19 mouse cellular contexts compared by ENCODE assay signal in genomic region chr5:121064721-121065120, GRCm38 (mm10). TPM values are rescaled to one million over a fixed set of nuclear protein-coding genes. Genes with fewer than 3 reads are reported as not detected.
DNase-seq lines count a peak whose midpoint lies in the region; ATAC-seq lines count a peak whose summit lies in the region.
"Had no signal": no experiment of that assay in that cellular context is flagged by ENCODE, and none has a peak within 500 bp of the region (broad histone marks: within the 10 kb centered on the region; RNA-seq: fewer than 3 reads in every experiment).

No protein-coding gene starts in this region.

- H3K9ac ChIP-seq in hindbrain, embryonic 14.5 days: no peak overlapping the region
- H3K9ac ChIP-seq in hindbrain, embryonic 16.5 days (ENCODE audit: low read depth, low read length): no peak overlapping the region
- no peak overlapping the region for H3K9ac ChIP-seq in midbrain, embryonic 11.5 days (ENCODE audit: low read length)
- H3K9ac ChIP-seq in midbrain, embryonic 15.5 days: no peak overlapping the region
- no peak overlapping the region for H3K9ac ChIP-seq in neural tube, embryonic 15.5 days (replicated peaks)
- H3K9ac ChIP-seq: forebrain, embryonic 13.5 days had no signal

- H3K27me3 ChIP-seq in hindbrain, embryonic 14.5 days (ENCODE audit: control insufficient read depth, insufficient read depth, low read length): no peaks in the 10 kb centered on the region
- H3K27me3 ChIP-seq in hindbrain, embryonic 16.5 days (replicated peaks; ENCODE audit: control insufficient read depth, insufficient read depth, low read length): no peaks in the 10 kb centered on the region
- no peaks in the 10 kb centered on the region for H3K27me3 ChIP-seq in midbrain, embryonic 11.5 days (ENCODE audit: control insufficient read depth, insufficient read depth, low read length)
- H3K27me3 ChIP-seq in midbrain, embryonic 15.5 days (replicated peaks): no peaks in the 10 kb centered on the region
- no peaks in the 10 kb centered on the region for H3K27me3 ChIP-seq in neural tube, embryonic 15.5 days (replicated peaks)

- no peak for DNase-seq in hindbrain, embryonic 14.5 days (ENCODE audit: low spot score)
- DNase-seq in midbrain, embryonic 11.5 days (ENCODE audit: low spot score, missing footprints): peak; percentile 59
- DNase-seq in neural tube, embryonic 10.5 days (ENCODE audit: extremely low spot score, low spot score): no peak
- DNase-seq: adrenal gland, adult 2 months; adrenal gland, postnatal 25 days; cerebellum, adult 2 months; cerebellum, postnatal 10 days; gastrocnemius, postnatal 36 days; heart, adult 11 months; heart, postnatal 10 days; heart, postnatal 4 days had no signal

- no peak for ATAC-seq in hindbrain, embryonic 14.5 days (ENCODE audit: low FRiP score)
- ATAC-seq in hindbrain, embryonic 16.5 days: no peak
- ATAC-seq in midbrain, embryonic 11.5 days (ENCODE audit: low FRiP score): no peak
- ATAC-seq in midbrain, embryonic 15.5 days (replicated peaks): no peak
- ATAC-seq in neural tube, embryonic 15.5 days (ENCODE audit: low FRiP score): no peak
- ATAC-seq: activated CD4-positive, CD25-positive, alpha-beta regulatory T cell, adult 4 months; forebrain, embryonic 13.5 days; Patski had no signal

- H3K9me3 ChIP-seq in hindbrain, embryonic 14.5 days (ENCODE audit: control insufficient read depth, low read length): no peaks in the 10 kb centered on the region
- no peaks in the 10 kb centered on the region for H3K9me3 ChIP-seq in hindbrain, embryonic 16.5 days (ENCODE audit: control insufficient read depth, low read length)
- H3K9me3 ChIP-seq in midbrain, embryonic 11.5 days (ENCODE audit: control insufficient read depth, low read length): no peaks in the 10 kb centered on the region
- H3K9me3 ChIP-seq in midbrain, embryonic 15.5 days: no peaks in the 10 kb centered on the region
- H3K9me3 ChIP-seq in neural tube, embryonic 15.5 days (replicated peaks): no peaks in the 10 kb centered on the region
- H3K9me3 ChIP-seq: embryonic facial prominence, embryonic 10.5 days; forebrain, embryonic 13.5 days had no signal

- no peak overlapping the region for H3K4me3 ChIP-seq in hindbrain, embryonic 14.5 days (replicated peaks; ENCODE audit: low read length)
- H3K4me3 ChIP-seq in hindbrain, embryonic 16.5 days (ENCODE audit: low read length): no peak overlapping the region
- H3K4me3 ChIP-seq in midbrain, embryonic 11.5 days (ENCODE audit: low read depth, low read length): no peak overlapping the region
- no peak overlapping the region for H3K4me3 ChIP-seq in midbrain, embryonic 15.5 days
- H3K4me3 ChIP-seq in neural tube, embryonic 15.5 days (replicated peaks): no peak overlapping the region
- H3K4me3 ChIP-seq: embryonic facial prominence, embryonic 10.5 days; forebrain, embryonic 13.5 days had no signal

- H3K27ac ChIP-seq in hindbrain, embryonic 14.5 days: 0 out of 2 replicates have a peak overlapping the region, but pooled peaks have one; percentile 54
- no peak overlapping the region for H3K27ac ChIP-seq in hindbrain, embryonic 16.5 days (ENCODE audit: low read depth, low read length)
- no peak overlapping the region for H3K27ac ChIP-seq in midbrain, embryonic 11.5 days (ENCODE audit: low read depth, low read length)
- H3K27ac ChIP-seq in midbrain, embryonic 15.5 days: no peak overlapping the region
- 0 out of 2 replicates have a peak overlapping the region, but pooled peaks have one; percentile 20 for H3K27ac ChIP-seq in neural tube, embryonic 15.5 days (replicated peaks)
- H3K27ac ChIP-seq: embryonic facial prominence, embryonic 10.5 days; forebrain, embryonic 13.5 days had no signal

- WGBS in hindbrain, embryonic 14.5 days: 69% methylated on average over 12 of the region's 12 CpGs
- WGBS in hindbrain, embryonic 16.5 days: 64% methylated on average over 12 of the region's 12 CpGs
- 67% methylated on average over 12 of the region's 12 CpGs for WGBS in midbrain, embryonic 11.5 days
- WGBS in midbrain, embryonic 15.5 days: 51% methylated on average over 12 of the region's 12 CpGs
- 84% methylated on average over 12 of the region's 12 CpGs for WGBS in neural tube, embryonic 15.5 days

- H3K4me2 ChIP-seq in hindbrain, embryonic 14.5 days (replicated peaks): no peak overlapping the region
- H3K4me2 ChIP-seq in hindbrain, embryonic 16.5 days (ENCODE audit: low read length): no peak overlapping the region
- no peak overlapping the region for H3K4me2 ChIP-seq in midbrain, embryonic 11.5 days
- H3K4me2 ChIP-seq in midbrain, embryonic 15.5 days: no peak overlapping the region
- no peak overlapping the region for H3K4me2 ChIP-seq in neural tube, embryonic 15.5 days
- H3K4me2 ChIP-seq: forebrain, embryonic 13.5 days had no signal

- H3K4me1 ChIP-seq in hindbrain, embryonic 14.5 days (replicated peaks; ENCODE audit: control insufficient read depth, insufficient read depth, low read length): peaks cover 27% of the 10 kb centered on the region
- peaks cover 10% of the 10 kb centered on the region for H3K4me1 ChIP-seq in hindbrain, embryonic 16.5 days (ENCODE audit: control insufficient read depth, insufficient read depth, low read depth, low read length)
- no peaks in the 10 kb centered on the region; the same call in 1 of the 2 replicates for H3K4me1 ChIP-seq in midbrain, embryonic 11.5 days (ENCODE audit: control insufficient read depth, insufficient read depth, low read length)
- peaks cover 21% of the 10 kb centered on the region for H3K4me1 ChIP-seq in midbrain, embryonic 15.5 days
- peaks cover 24% of the 10 kb centered on the region for H3K4me1 ChIP-seq in neural tube, embryonic 15.5 days
- H3K4me1 ChIP-seq: embryonic facial prominence, embryonic 10.5 days had no signal

- H3K36me3 ChIP-seq in hindbrain, embryonic 14.5 days (replicated peaks; ENCODE audit: control insufficient read depth, insufficient read depth): no peaks in the 10 kb centered on the region
- H3K36me3 ChIP-seq in hindbrain, embryonic 16.5 days (ENCODE audit: control insufficient read depth, insufficient read depth, low read length): no peaks in the 10 kb centered on the region
- no peaks in the 10 kb centered on the region for H3K36me3 ChIP-seq in midbrain, embryonic 11.5 days (ENCODE audit: control insufficient read depth, insufficient read depth, low read length)
- no peaks in the 10 kb centered on the region for H3K36me3 ChIP-seq in midbrain, embryonic 15.5 days (replicated peaks)
- no peaks in the 10 kb centered on the region for H3K36me3 ChIP-seq in neural tube, embryonic 15.5 days
- H3K36me3 ChIP-seq: embryonic facial prominence, embryonic 10.5 days had no signal

RNA-seq across cellular contexts. Expression of gene Rph3a, which starts 54.8 kb away (rescaled TPM):
- polyA plus RNA-seq in hindbrain, embryonic 14.5 days (2014; fragmentation: Nextera tagmentation; extraction: Ambion mirVana): 28.6 and 33.7 TPM in 2 replicates
- polyA plus RNA-seq in hindbrain, embryonic 16.5 days (2015; fragmentation: Nextera tagmentation; extraction: Ambion mirVana): 35.2 and 35.7 TPM in 2 replicates
- polyA plus RNA-seq in midbrain, embryonic 11.5 days (2014; fragmentation: Nextera tagmentation; extraction: Ambion mirVana): 0.57 and 1.4 TPM in 2 replicates
- polyA plus RNA-seq in midbrain, embryonic 15.5 days (2015; fragmentation: Nextera tagmentation; extraction: Ambion mirVana): 27.9 and 30.7 TPM in 2 replicates
- polyA plus RNA-seq in neural tube, embryonic 15.5 days (2015; fragmentation: Nextera tagmentation; extraction: Ambion mirVana): 22.1 and 25.6 TPM in 2 replicates
- polyA plus RNA-seq: activated CD4-positive, CD25-positive, alpha-beta regulatory T cell, adult 4 months; heart, embryonic 14.5 days; Patski had no signal

Comparison
In these comparisons a context has a peak if more than half of its experiments do, and no peak if none do; other contexts are left out.
1. H3K27ac ChIP-seq: peak in hindbrain, embryonic 14.5 days (single experiment) and neural tube, embryonic 15.5 days (single experiment); none in hindbrain, embryonic 16.5 days (single experiment), midbrain, embryonic 11.5 days (single experiment) and midbrain, embryonic 15.5 days (single experiment).